Mouse (Mus musculus) MEL (cell line): ENCODE data around the gene Nprl3. TPM values are rescaled to one million over a fixed set of nuclear protein-coding genes. Genes with fewer than 3 reads are reported as not detected.

Experiments
- DNase-seq: peaks from one replicate; pipeline ENCODE4 v3.0.0; 2011; ENCODE audit warnings: low read depth, low spot score
- H3K27ac ChIP-seq: 2 replicates; pipeline ENCODE4 v1.5.1; 2012; ENCODE audit warnings: low read depth, mild to moderate bottlenecking, control low read depth, low read length, moderate library complexity; ENCODE audit not compliant: control insufficient read depth
- H3K27me3 ChIP-seq, 2 experiments: fragments of 150-350 bp in 1 of 2; sonication (generic) in 1 of 2; 2 replicates each; pipeline ENCODE4 v1.6.1; 2012; ENCODE audit warnings: low read length in 2 of 2, mild to moderate bottlenecking in 2 of 2, improper control_type of control experiment in 1 of 2, moderate library complexity in 1 of 2; ENCODE audit not compliant: insufficient read depth in 2 of 2, control insufficient read depth in 1 of 2
- H3K36me3 ChIP-seq, 2 experiments: 2 replicates each; pipeline ENCODE4 v1.6.1; 2012 to 2014; ENCODE audit warnings: low read length in 2 of 2, improper control_type of control experiment in 1 of 2, inconsistent platforms in 1 of 2, mild to moderate bottlenecking in 1 of 2; ENCODE audit not compliant: insufficient read depth in 2 of 2, control insufficient read depth in 1 of 2
- H3K4me1 ChIP-seq, 2 experiments: fragments of 150-350 bp in 1 of 2; sonication (generic) in 1 of 2; 2 replicates each; pipeline ENCODE4 v1.6.1; 2012; ENCODE audit warnings: low read length in 2 of 2, improper control_type of control experiment in 1 of 2, mild to moderate bottlenecking in 1 of 2; ENCODE audit not compliant: insufficient read depth in 2 of 2, control insufficient read depth in 1 of 2
- H3K4me3 ChIP-seq, 2 experiments: fragments of 150-350 bp in 1 of 2; sonication (generic) in 1 of 2; 2 replicates each; pipeline ENCODE4 v1.5.1; 2012; ENCODE audit warnings: low read depth in 2 of 2, low read length in 2 of 2, mild to moderate bottlenecking in 2 of 2, moderate library complexity in 2 of 2, control low read depth in 1 of 2, improper control_type of control experiment in 1 of 2; ENCODE audit not compliant: control insufficient read depth in 1 of 2, insufficient read depth in 1 of 2
- H3K79me2 ChIP-seq: 2 replicates; pipeline ENCODE4 v1.6.1; 2012; ENCODE audit warnings: mild to moderate bottlenecking, low read length, moderate library complexity; ENCODE audit not compliant: control insufficient read depth, poor library complexity, insufficient read depth
- H3K9ac ChIP-seq: 2 replicates; pipeline ENCODE4 v1.6.1; 2012; ENCODE audit warnings: low read depth, mild to moderate bottlenecking, control low read depth, low read length, moderate library complexity; ENCODE audit not compliant: control insufficient read depth, poor library complexity, severe bottlenecking
- H3K9me3 ChIP-seq: fragments of 150-350 bp; sonication (generic); replicated peaks from 2 replicates; pipeline ENCODE4 v1.6.1; 2012; ENCODE audit warnings: mild to moderate bottlenecking, low read length, improper control_type of control experiment, moderate library complexity; ENCODE audit not compliant: insufficient read depth
- CHD2 ChIP-seq: IDR thresholded peaks from 2 replicates; pipeline ENCODE4 v1.6.1; 2011; ENCODE audit warnings: low read length, improper control_type of control experiment
- CTCF ChIP-seq, 3 experiments: IDR thresholded peaks in 2 of 3; conservative IDR thresholded peaks in 1 of 3; 2 replicates each; pipeline ENCODE4 v1.5.1; 2011 to 2012; ENCODE audit warnings: low read length in 3 of 3, low read depth in 2 of 3, mild to moderate bottlenecking in 2 of 3, improper control_type of control experiment in 1 of 3, inconsistent platforms in 1 of 3, mixed read lengths in 1 of 3, moderate library complexity in 1 of 3; ENCODE audit not compliant: control insufficient read depth in 1 of 3, insufficient read depth in 1 of 3, poor library complexity in 1 of 3, severe bottlenecking in 1 of 3
- E2F4 ChIP-seq: IDR thresholded peaks from 2 replicates; pipeline ENCODE4 v1.6.1; 2011; ENCODE audit warnings: low read depth, low read length, improper control_type of control experiment, borderline replicate concordance
- EP300 ChIP-seq, 2 experiments: IDR thresholded peaks; 2 replicates each; pipeline ENCODE4 v1.6.1; 2011; ENCODE audit warnings: improper control_type of control experiment in 2 of 2, low read length in 2 of 2, low read depth in 1 of 2, mild to moderate bottlenecking in 1 of 2
- GABPA ChIP-seq: IDR thresholded peaks from 2 replicates; pipeline ENCODE4 v1.6.1; 2012; ENCODE audit warnings: low read depth, mild to moderate bottlenecking, inconsistent platforms, low read length, improper control_type of control experiment, moderate library complexity
- GATA1 ChIP-seq: IDR thresholded peaks from 2 replicates; pipeline ENCODE4 v1.6.1; 2011; ENCODE audit warnings: low read depth, low read length, improper control_type of control experiment
- HCFC1 ChIP-seq: IDR thresholded peaks from 2 replicates; pipeline ENCODE4 v1.6.1; 2012; ENCODE audit warnings: low read depth, mild to moderate bottlenecking, inconsistent platforms, low read length, improper control_type of control experiment, moderate library complexity
- KAT2A ChIP-seq: conservative IDR thresholded peaks from 2 replicates; pipeline ENCODE4 v1.6.1; 2012; ENCODE audit warnings: low read depth, low read length, improper control_type of control experiment, inconsistent platforms
- MAFK ChIP-seq: IDR thresholded peaks from 2 replicates; pipeline ENCODE4 v1.6.1; 2011; ENCODE audit warnings: low read depth, mild to moderate bottlenecking, low read length, improper control_type of control experiment, borderline replicate concordance
- MAX ChIP-seq: IDR thresholded peaks from 2 replicates; pipeline ENCODE4 v1.6.1; 2011; ENCODE audit warnings: low read length, improper control_type of control experiment
- MYB ChIP-seq: IDR thresholded peaks from 2 replicates; pipeline ENCODE4 v1.6.1; 2011; ENCODE audit warnings: mild to moderate bottlenecking, low read depth, low read length, improper control_type of control experiment
- NELFE ChIP-seq: IDR thresholded peaks from 2 replicates; pipeline ENCODE4 v1.6.1; 2011; ENCODE audit warnings: low read depth, low read length, improper control_type of control experiment
- POLR2AphosphoS2 ChIP-seq: IDR thresholded peaks from 2 replicates; pipeline ENCODE4 v1.6.1; 2011; ENCODE audit warnings: low read length, improper control_type of control experiment
- POLR2AphosphoS5 ChIP-seq: IDR thresholded peaks from 2 replicates; pipeline ENCODE4 v1.6.1; 2012; ENCODE audit warnings: low read depth, borderline replicate concordance, mild to moderate bottlenecking, inconsistent platforms, low read length, moderate library complexity, mixed read lengths
- RCOR1 ChIP-seq: IDR thresholded peaks from 2 replicates; pipeline ENCODE4 v1.6.1; 2012; ENCODE audit warnings: low read depth, mild to moderate bottlenecking, inconsistent platforms, low read length, improper control_type of control experiment
- SIN3A ChIP-seq: IDR thresholded peaks from 2 replicates; pipeline ENCODE4 v1.6.1; 2012; ENCODE audit warnings: low read length, improper control_type of control experiment, inconsistent platforms
- TAL1 ChIP-seq: IDR thresholded peaks from 2 replicates; pipeline ENCODE4 v1.6.1; 2012; ENCODE audit warnings: mild to moderate bottlenecking, inconsistent platforms, low read length, moderate library complexity, mixed read lengths
- TCF12 ChIP-seq: IDR thresholded peaks from 2 replicates; pipeline ENCODE4 v1.6.1; 2014; ENCODE audit warnings: low read depth, mild to moderate bottlenecking, inconsistent platforms, low read length, improper control_type of control experiment, moderate library complexity
- UBTF ChIP-seq: IDR thresholded peaks from 2 replicates; pipeline ENCODE4 v1.6.1; 2012; ENCODE audit warnings: low read depth, mild to moderate bottlenecking, inconsistent platforms, low read length, improper control_type of control experiment, moderate library complexity, borderline replicate concordance; ENCODE audit not compliant: insufficient read depth
- ZC3H11A ChIP-seq: IDR thresholded peaks from 2 replicates; pipeline ENCODE4 v1.6.1; 2012; ENCODE audit warnings: low read depth, mild to moderate bottlenecking, inconsistent platforms, low read length, improper control_type of control experiment
- ZKSCAN1 ChIP-seq: IDR thresholded peaks from 2 replicates; pipeline ENCODE4 v1.6.1; 2012; ENCODE audit warnings: low read depth, mild to moderate bottlenecking, inconsistent platforms, low read length, improper control_type of control experiment, moderate library complexity
- ZNF384 ChIP-seq: IDR thresholded peaks from 2 replicates; pipeline ENCODE4 v1.6.1; 2012; ENCODE audit warnings: low read depth, mild to moderate bottlenecking, inconsistent platforms, low read length, improper control_type of control experiment
- polyA plus RNA-seq, 2 experiments: library from polyadenylated mRNA; stranded (reverse) in 1 of 2; unstranded in 1 of 2; fragments of >175 nt in 1 of 2; fragments of >200 nt in 1 of 2; gene quantifications; 2 replicates each; pipeline versions ENCODE4 v1.2.1 to v1.2.4; 2012; ENCODE audit warnings: low replicate concordance in 2 of 2, low read depth in 1 of 2; ENCODE audit not compliant: insufficient read length in 2 of 2, insufficient read depth in 1 of 2, missing spikeins in 1 of 2
- total RNA-seq: library from RNA; depleted of rRNA; stranded (reverse); fragments of 300-350 nt; gene quantifications from 2 replicates; pipeline ENCODE4 v1.2.3, GENCODE M21; 2012

The Nprl3 gene
- total and polyA plus RNA-seq, 3 experiments, result 14.1 to 18.4 TPM; not detected in 1

- peaks cover 6 to 17% of the 10 kb centered on the region in 2 experiments; a peak in 3 of 4 replicates for H3K4me1 ChIP-seq
- H3K79me2 ChIP-seq, result no peaks in the 10 kb centered on the region
- no peak overlapping the region for H3K27ac ChIP-seq
- peak; percentile 53 for DNase-seq
- no peak overlapping the region for H3K4me3 ChIP-seq
- no peak overlapping the region for H3K9ac ChIP-seq
- no peaks in the 10 kb centered on the region for H3K9me3 ChIP-seq
- H3K36me3 ChIP-seq, result peaks cover 0 to 17% of the 10 kb centered on the region in 2 experiments; a peak in 2 of 4 replicates
- H3K27me3 ChIP-seq, result no peaks in the 10 kb centered on the region
- TF ChIP-seq EP300 (IDR thresholded peaks at IDR 0.05; ENCODE audit: low read depth in 1 of 2, low read length in 2 of 2) (peak; percentile 27 to 62; a peak in 3 of 4 replicates), UBTF (no peak), ZNF384 (no peak), POLR2AphosphoS5 (no peak), GABPA (no peak), TAL1 (peak; percentile 85), GATA1 (peak; percentile 60), NELFE (no peak), KAT2A (no peak), HCFC1 (no peak), TCF12 (peak; percentile 46; the same call in 1 of the 2 replicates), SIN3A (0 out of 2 replicates have a peak, but pooled peaks have one; percentile 13)
Measured at GRCm38 (mm10) chr11:32256146-32256545, 11.4 kb downstream of the Nprl3 start.

DNA sequence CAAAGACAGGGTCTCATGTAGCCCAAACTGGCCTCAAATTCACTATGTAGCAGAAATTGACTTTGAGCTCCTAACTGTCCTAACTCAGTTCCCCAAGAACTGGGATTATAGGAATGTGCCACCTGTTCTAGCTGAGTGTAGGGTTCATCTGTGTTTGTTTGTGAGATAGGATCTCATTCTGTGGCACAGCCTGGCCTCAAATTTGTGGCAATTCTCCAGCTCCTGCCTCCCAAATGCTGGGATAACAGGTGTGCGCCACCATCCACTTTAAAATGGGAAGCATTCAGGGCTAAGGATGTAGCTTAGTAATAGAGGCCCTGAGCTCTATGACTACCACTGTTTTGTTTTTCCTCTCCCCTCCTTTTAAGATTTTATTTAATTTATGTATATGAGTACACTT is 14.4 kb downstream of the Nprl3 start:
- H3K27me3 ChIP-seq, result no peaks in the 10 kb centered on the region
- H3K4me3 ChIP-seq, result no peak overlapping the region
- H3K9ac ChIP-seq, result no peak overlapping the region
- peaks cover 13 to 36% of the 10 kb centered on the region in 2 experiments for H3K4me1 ChIP-seq
- no peaks in the 10 kb centered on the region for H3K79me2 ChIP-seq
- no peak for DNase-seq
- no peak overlapping the region for H3K27ac ChIP-seq
- H3K9me3 ChIP-seq, result no peaks in the 10 kb centered on the region
- peaks cover 0 to 41% of the 10 kb centered on the region in 2 experiments; a peak in 2 of 4 replicates for H3K36me3 ChIP-seq
- TF ChIP-seq MYB (no peak), GATA1 (no peak), MAFK (no peak), NELFE (no peak), E2F4 (no peak), RCOR1 (no peak), TCF12 (no peak), CHD2 (no peak), POLR2AphosphoS2 (no peak), POLR2AphosphoS5 (no peak), MAX (no peak), ZC3H11A (no peak), UBTF (no peak), CTCF (IDR thresholded peaks at IDR 0.05 in 2 of 3, conservative IDR thresholded peaks at IDR 0.05 in 1 of 3; ENCODE audit: control insufficient read depth in 1 of 3, insufficient read depth in 1 of 3, low read depth in 2 of 3, low read length in 3 of 3, poor library complexity in 1 of 3, severe bottlenecking in 1 of 3) (no peak), ZKSCAN1 (no peak)
